Mouse (Mus musculus) naive thymus-derived CD4-positive, alpha-beta T cell, adult 2 months (primary cell): ENCODE data around the gene Wnt7b.

ENCODE experiments used
- DNase-seq: peaks from one replicate; pipeline ENCODE4 v3.0.0-alpha.2; 2011; ENCODE audit warnings: low read depth

Gene Wnt7b

DNA sequence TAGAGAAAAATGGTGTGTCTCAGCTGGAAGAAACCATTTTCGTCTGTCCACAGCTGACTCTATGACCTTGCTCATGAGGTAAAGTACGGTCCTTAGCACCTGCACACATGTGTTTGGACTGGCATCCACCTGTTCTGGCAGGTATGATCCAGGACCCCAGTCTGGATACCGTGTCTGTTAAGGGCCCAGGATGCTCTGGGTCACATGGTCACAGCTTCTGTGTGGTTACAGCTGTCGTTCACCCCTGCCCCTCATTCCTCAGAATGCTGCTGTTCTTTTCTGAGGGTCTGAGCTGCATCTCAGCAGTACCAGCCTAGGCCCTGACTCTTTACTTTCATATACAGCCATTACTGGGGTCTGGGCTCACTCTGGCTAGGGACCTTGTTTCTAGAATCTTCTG, 18.9 kb upstream of the Wnt7b start:
- DNase-seq: no peak

DNA sequence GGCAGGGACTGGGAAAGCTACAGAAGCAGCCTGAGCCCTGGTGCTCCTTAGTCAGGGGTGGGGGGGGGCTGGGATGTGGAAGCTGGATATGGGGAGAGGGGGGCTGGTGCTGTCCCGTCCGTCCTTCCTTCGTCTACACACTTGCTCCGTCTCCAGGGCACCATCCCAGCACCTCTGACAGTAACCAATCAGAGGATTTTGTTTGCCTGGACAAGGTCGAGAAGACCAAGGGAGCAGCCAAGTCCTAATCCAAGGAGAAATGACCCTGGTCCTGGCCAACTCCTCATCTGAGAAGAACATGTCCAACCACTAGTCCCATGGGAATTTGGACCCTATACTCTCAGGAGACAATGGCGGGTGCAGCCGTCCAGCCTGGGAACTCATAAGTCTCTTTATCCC, 18.4 kb upstream of the Wnt7b start:
- no peak for DNase-seq

DNA sequence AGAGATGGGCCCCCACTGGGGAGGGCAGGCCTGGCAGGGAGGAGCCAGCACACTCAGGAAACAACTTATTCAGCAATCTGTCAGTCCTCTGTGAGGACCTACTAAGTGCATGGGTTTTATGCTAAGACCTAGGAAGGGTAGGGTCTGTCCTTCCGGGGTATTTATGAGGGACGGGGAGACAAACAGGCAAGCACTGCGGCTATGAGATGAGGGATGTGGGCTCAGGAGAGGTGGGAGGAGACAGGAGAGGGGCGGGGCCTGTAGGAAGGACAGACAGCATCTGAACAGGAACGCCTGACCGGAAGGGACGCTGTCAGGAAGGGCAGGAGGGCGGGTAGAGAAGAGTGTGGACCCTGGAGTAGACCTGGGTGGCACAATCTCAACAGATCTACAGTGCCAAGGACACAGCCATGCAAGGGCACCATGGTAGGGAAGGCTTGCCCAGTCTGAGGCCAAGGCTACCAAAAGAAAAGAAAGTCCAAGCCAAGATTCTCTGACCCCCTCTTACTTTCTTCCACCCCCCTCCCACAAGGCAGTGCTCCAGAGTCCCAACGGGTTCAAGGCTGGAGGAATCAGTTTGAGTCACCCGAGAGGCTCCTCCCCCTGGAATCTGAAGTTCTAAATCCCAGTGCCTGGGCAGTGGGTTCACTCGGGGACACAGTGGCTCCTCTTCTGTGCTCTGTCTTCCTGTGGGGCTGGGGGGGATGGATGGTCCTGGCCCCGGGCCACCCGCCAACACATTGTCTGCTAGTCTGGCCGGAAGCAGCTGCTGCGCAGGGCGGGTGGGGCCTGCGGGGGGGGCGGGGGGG, 17.8 kb upstream of the Wnt7b start:
- DNase-seq: peak; percentile 25

DNA sequence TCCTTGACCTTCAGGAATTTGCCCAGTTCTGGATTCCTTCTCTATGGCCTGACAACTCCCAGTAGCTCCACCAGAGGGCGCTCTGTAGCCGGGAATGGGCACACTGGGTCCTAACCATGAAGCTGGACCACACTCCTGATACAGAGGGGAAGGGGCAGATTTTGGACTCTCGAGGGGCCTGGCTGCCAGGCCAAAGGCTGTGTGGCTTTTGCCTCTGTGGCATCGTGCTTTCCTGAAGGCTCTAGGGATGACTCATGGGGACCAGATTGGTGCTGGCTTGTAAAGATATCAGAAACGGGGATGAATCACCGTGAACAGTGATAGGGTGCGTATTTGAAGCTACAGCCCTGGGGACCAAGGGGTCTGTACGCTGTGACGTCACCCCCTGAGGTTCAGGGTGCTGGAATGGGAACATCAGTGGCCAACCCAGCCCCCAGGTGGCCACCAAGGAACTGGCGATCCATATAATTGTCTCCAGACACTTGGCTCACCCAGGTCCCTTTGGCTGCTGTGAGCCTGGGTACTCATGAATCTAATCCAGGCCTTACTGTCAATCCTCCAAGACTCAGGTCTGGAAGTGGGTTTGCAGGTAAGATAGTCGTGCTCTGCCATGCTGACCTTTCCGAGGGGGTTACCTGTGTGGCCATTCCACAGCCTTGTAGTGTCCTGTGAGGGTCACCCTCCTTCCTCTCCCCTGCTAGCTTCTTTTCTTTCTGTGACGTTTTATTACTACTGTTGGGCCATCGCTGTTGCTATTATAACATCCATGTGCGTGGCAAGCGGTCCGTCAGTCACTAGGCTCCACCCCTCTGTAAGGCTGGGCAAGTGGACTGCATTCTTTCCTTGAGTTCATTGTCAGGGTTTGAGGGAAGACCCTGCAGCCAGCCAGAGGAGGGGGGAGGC, 17.0 kb upstream of the Wnt7b start:
- DNase-seq: peak; percentile 64

DNA sequence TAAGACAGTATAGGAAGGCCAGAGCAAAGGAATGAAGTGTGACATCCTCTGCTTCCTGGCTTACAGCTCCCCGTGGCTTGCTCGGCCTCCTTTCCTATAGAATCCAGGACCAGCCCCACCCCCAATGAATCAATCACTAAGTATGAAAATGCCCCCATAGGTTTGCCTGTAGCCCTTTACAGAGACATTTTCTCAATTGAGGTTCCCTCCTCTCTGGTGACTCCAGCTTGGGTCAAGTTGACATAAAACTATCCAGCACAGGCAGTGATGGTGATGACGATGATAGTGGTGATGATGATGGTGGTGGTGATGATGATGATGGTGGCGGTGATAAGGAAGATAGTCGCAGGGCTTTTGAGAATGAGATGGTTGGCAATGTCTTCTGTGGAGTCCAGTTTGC, 16.2 kb upstream of the Wnt7b start:
- DNase-seq: no peak

DNA sequence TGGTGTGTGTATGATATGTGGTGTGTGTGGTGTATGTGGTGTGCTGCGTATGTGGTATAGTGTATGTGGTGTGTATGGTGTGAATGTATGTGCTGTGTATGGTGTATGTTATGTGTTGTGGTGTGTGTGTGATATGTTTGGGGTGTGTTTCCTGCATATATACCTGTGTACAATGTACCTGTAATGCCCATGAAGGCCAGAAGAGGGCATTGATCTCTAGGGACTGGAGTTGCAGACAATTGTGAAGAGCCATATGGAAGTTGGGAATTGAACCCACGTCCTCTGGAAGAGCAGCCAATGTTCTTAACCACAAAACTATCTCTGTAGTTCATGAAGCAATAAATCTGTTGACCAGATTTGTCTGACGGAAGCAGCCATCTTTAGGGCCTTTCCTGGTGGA, 15.1 kb upstream of the Wnt7b start:
- no peak for DNase-seq

DNA sequence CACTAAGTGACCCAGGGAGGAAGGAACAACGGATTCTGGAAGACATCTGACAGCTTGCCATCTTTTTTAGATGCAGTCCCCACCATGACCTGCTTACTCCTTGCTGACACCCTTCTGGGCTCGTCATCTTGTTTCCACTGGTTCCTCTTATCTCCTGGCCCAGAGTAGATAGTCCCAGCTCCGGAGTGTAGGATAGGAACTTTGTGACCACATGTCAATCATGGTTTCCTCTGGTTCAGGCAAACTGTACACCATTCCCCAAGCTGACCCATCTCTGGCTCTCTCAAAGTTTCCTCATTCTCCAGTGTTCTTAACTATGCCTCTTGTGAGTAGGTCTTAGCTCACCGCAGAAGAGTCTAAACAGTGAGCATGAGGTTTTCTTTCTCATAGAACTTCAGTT, 10.4 kb upstream of the Wnt7b start:
- DNase-seq: no peak

DNA sequence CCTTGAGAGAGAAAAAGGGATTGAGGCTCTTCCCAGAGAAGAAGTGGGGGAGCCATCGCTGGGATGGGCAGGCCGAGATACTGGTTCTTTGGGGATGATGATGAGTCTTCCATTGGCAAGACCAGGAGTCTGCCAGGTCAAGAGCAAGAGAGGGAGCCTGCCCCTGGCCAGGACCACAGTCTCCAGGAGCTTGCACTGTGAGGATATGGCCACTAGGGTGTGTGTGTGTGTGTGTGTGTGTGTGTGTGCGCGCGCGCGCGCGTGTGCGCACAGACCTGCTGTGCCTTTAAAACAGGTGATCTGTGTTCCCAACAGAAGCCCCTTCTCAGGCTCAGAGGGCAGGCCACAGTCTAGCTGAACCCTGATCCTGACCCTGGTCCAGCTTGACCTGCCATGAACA, 8.6 kb upstream of the Wnt7b start:
- no peak for DNase-seq

DNA sequence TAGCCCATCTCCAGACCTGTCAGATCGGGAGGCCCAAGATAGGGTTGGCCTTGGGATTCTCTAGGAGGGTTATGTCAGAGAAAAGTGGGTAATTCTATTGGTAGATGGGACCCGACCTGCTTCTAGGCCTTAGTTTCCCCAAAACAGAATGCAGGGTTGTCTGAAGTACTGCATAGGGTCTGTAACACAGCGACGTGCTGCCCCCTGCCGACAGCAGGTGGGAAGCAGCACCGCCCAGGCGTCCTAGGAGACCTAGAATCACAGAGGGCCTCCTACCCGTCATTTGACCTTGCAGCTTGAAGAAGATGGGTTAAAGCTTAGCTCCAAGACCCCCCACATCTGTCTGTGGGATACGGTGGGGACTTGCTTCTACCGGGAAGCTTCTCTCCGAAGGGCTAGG, 1.2 kb upstream of the Wnt7b start:
- DNase-seq: peak; percentile 67

DNA sequence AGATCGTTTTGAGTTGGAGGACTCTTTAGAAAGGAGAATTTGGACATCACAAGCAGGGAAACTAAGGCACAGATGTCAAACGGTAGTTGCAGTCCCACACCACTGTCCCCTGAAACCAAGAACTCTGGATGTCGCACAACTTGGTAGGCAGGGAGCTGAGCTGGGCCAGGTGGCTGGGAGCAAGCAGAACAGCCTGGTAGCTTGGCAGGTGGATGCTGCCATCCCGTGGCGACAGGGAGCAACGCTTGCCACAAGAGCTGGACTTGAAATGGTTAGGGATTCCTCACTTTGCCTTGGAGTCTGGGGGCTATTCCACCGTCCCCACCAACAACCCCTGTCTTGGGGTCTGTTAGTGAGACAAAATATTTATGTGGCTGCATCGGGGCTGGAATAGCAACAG, 751 bp upstream of the Wnt7b start:
- DNase-seq: peak; percentile 47

DNA sequence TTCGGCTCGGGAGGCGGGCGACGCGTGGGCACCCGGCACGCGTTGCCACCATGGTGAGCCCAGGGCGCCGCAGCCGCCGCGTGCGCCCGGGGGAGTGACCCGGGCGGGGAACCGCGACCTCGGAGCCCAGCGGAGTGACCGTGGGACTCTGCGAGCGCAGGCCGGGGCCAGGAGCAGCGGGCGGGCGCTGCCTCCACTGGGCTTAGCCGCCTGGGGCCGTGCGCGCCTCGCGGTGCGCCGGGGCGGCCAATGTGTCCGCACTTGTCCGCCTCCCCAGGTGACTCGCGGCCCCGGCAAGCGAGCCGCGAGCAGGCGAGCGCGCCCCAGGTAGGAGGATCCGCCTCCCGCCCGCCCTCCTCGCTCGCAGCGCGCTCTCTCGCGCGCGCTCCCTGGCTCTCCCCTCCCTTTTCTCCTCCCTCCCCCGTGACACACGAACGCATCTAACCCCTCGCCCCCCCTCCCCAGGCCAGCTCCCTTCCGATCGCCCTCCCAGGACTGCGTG, 659 bp downstream of the Wnt7b start:
- no peak for DNase-seq

DNA sequence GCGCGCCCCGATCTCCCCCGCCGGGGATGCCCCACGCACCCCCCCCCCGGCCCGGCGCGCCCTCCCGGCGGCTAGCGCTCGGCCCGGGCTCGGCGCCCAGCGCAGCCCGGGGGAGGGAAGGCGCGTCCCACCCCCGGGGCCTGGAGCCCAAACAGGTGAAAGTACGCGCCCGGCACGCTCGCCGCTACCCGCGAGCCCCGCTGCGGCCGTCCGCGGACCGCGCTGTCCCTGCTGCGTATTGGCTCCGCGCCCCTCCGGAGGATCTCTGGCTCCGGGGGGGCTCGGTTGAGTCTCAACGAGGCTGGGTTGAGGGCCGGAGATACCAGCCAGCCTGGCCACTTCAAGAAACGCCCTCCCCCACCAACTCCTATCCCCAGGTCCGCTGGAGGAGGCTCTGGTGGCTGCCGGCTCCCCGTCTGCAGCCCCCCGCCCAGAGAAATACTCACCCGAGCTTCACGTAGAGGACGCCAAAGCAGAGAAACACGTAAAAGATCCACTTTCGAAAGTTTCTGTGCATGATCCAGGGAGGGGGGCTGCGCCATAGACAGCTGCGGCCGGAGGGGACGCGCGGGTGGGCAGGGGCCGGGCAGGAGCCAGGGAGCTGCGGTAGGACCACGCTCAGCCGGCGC, 1.2 kb downstream of the Wnt7b start:
- DNase-seq: no peak

DNA sequence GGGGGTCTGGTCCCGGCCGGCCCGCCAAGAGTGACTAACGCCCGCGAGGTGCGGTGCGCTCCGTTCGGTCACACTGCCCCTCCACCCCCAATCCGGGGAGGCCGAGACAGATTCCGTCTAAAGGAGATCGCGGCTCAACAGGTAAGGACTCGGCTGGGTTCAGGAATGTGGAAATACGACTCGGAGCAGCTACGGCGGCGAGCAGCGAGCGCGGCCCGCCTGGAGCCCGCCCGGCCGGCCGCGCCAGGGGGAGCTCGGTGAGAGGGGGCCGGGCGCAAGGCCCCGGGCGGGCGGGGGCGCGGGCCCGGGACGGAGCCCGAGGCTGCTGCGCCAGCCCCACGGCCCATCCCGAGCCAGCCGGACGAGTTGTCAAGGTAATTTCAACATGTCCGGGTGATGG, 1.8 kb downstream of the Wnt7b start:
- no peak for DNase-seq

DNA sequence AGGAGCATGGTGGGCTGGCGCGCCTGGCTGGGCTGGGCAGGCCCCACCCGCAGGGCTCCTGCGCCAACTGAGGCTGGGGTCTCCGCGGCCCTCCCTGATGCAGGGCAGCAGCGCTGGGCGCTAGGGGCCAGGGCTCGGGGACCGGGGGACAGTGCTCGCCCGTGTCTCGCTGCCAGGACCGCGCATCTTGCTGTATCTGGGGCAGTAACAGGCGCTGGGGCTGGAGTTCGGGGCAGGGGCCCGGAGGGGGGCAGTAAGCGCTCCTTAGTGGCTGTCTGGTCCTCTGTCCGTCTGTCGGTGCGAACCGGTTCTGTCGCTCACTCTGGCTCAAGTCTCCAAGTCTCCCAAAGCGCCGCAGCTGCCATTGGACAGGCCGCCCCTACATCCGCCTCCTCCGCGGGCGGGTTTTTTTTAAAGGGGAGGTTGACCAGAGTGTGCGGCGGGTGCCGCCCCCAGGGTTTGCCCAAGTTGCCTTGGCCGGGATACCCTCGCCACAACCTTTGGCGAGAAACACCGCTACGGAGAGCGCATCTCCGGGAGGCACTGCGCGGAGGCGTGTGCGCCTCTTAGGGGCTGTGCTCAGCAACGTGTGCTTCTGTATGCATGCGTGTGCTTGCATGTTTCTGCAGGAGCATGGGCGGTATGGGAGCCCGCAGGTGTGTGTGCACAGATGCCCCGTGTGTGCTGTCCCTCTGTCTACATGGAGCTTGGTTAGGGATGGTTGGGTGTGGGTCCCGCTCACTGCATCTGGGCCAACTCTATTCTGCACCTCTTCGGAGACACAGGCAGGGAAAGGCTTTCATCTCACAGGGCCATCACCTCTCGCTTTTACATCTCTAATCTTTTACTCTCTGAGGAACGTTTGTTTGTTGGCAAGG, 4.5 kb downstream of the Wnt7b start:
- no peak for DNase-seq

DNA sequence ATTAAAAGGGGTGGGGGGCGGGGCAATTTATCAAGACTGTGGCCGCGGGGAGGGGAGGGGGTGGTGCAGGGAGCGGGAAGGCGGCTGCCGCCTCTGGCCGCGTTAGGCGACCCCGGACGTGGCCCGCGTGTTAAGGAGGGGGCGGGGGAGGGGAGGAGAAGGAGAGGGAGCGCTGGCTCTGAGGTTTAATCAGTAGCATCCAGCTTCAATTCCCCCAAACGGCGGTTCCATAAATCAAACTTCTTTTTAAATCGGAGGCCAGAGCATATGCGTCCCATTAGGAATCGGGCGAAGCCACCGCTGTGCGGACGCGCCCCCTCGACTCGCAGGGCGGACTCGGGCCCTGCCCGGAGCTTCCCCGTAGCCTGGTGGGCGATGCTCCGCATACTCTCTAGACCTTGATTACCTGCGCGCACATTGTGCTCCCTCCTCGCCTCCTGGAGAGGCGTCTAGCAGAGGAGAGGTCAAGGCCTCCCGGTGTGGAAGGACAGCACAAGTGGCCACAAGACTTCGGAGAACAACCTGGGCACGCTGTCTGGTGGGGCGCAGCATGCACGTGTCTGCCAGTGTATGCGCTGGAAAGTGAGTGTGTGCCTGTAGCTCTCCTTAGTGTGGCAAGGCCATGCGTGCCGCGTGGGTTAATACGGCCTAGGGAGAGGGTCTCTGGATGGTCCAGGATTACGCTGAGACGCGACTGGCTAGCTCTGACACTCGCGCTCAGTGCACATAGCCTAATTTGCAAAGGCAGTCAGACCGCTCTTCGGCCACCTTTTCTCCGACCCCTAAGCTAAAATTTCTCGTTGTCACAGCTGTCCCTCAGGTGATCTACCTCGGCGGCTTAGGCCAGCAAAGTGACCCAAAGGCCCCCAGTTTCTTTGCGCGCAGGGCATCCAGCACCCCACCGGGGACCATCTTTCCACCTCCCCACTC, 5.5 kb downstream of the Wnt7b start:
- no peak for DNase-seq

DNA sequence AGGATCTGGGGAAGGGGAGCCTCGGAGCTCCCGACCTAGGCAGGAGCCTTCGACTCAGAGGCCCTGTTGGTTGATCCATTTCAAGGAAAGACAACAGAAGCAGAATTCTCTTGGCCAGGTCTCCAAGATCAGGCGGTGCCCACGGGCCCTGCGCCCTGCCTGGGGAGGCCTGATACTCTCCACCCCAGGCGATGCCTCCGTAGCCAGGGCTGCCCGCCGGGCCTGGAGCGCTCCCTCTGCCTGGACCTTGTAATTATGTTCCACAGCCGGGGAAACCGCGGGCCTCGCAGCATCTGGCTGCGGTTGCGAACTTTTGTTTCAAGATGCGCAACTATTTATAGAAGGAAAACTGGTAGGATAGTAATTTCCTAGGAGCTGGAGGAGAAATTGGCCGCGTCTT, 6.2 kb downstream of the Wnt7b start:
- DNase-seq: no peak

DNA sequence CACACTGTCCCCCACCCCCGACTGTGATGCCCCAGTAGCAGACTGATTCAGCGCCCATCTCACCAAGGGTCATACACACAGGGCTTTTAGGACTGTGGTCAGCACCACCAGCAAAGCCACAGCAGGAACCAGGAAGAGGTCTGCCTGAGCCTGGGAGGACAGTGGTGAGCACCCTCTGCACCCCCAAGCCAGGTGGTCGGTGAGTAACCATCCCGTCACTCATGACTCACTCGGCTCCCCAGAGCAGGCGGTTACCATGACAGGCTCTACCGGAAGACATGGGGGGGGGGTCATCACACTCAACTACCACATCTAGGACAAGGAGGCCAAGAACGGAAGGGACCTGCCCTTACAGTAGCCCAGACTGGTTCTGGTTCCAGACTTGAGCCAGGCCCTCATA, 7.7 kb downstream of the Wnt7b start:
- no peak for DNase-seq

DNA sequence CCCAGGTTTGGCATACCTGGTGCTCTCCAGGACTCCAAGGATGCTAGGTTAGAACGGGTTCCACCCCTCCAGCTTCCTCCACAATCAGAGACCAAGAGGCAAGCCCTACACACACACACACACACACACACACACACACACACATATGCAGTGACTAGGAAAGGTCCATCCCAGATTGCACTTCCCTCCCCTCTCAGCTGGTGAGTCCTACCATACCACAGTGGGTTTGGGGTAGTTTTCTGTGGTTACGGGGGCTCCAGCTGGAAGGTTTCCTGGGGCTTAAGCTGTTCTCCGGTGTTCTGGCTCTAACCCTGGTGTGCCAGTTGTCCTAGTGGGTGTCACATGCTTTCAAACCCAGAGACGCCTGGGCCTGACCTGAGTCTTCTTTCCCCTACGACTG, 8.2 kb downstream of the Wnt7b start:
- DNase-seq: no peak

DNA sequence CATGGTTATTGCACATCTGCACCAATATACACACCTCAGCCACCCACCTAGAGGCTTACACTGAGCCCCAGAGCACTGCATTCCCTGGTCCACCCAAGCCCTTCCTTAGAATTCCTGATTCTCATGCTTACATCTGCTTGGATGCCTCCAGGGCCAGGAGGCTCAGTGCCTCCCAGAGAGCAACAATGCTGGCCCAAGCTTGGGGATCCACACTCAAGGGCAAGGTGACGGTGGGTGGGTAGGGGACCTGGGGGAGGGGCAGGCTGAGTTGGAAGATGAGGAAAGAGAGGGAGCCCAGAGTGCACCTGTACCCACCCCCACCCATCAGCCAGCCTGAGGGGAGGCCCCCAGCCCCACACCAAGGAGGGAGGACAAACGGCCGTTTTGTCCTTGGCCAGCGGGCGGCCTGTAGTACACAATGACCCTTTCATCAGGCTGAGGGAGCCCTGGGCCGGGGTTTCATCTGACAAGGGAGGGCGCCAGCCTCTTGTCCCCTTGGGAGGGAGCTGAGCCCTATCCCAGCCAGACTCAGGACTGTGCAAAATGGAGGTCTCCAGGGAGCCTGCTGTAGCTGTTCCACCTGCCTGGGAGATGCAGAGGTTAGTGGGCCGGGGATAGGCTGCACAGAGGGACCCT, 9.5 kb downstream of the Wnt7b start:
- no peak for DNase-seq
